Mouse (Mus musculus) spleen, embryonic (tissue): Measurements from ENCODE around the gene Dnaja3.

Experiments
- CTCF ChIA-PET: fragments of 350-600 bp; sonication (Branson Sonifier 250); formaldehyde crosslinking; loops from one replicate; lab custom pipeline; 2022; lab: Charles Lee

The Dnaja3 gene

DNA sequence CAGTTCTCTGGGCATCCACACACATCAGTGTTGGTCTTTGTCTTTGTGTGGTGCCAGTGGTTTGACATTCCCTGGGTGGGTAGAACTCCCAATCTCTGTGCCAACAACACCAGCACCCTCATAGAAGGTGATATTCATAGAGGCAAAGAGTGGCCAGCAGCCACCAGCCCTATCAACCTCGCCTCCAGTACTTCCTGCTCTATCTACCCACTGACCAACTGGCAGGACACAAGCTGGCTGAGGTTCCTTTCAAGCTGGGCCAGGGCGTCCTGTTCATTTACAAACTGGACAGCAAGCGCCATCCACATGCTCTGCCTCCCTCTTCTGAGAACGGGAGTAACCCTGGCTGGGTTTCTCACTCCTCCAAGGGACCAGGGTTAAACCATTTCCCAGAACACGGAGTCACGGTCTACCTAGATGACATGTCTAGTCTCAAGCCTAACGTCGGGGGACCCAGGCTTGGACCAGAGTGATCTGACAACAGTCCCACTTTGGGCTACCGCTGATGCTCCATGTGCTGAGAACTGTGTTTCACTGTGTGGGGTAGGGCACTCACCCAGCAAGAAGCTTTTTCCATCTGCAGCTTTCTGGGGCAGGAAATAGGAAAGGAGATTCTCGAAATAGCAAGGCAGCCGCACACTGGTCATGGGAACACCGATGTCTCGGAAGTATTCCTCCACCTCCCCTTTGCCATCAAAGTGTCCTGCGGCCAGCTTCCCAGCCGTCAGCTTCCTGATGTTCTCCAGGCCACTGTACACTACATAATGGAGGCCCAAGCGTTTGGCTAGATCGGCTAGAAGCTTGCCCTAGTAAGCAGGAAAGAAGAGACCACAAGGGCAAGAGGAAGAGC lies 74.3 kb downstream of the Dnaja3 start:
- CTCF ChIA-PET: no interaction called here

- CTCF ChIA-PET: interaction anchor here (0.7 kb wide), 2 partner anchors 10 to 83 kb away, joined by 3 to 4 read pairs; no protein-coding TSS in a partner anchor
Observed at GRCm38 (mm10) chr16:4717866-4718265, 78.1 kb downstream of the Dnaja3 start.

- CTCF ChIA-PET: no interaction called here
Observed at GRCm38 (mm10) chr16:4718753-4719518, 79.1 kb downstream of the Dnaja3 start, which contains the start of gene Nmral1. Nmral1 (minus strand) TSS chr16:4719356.

- CTCF ChIA-PET: interaction anchor here (0.6 kb wide), 2 partner anchors 10 to 147 kb away, joined by 6 to 12 read pairs; no protein-coding TSS in a partner anchor
Observed at GRCm38 (mm10) chr16:4722128-4722914, 82.5 kb downstream of the Dnaja3 start.

DNA sequence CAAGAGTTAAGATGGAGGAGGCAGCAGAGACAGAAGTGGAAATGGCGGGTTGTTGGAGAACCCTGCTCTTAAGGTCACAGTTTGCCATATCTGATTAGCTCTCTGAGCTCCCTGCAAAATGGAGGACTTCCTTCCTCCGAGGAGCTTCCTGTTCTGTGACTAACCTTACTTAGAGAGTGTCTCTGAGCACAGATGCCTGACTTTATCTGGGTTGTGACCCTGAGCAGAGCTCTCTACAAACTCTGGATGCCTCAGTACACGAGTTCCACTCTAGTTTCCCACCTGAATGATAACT lies 83.1 kb downstream of the Dnaja3 start:
- CTCF ChIA-PET: interaction anchor here (0.6 kb wide), 2 partner anchors 10 to 146 kb away, joined by 6 to 12 read pairs; no protein-coding TSS in a partner anchor

- CTCF ChIA-PET: no interaction called here
Observed at GRCm38 (mm10) chr16:4725266-4725665, 85.5 kb downstream of the Dnaja3 start.

GRCm38 (mm10) chr16:4725780-4726527 lies 86.2 kb downstream of the Dnaja3 start, which contains the start of gene Hmox2:
Hmox2 (plus strand) TSS chr16:4726361.
- CTCF ChIA-PET: interaction anchor here (0.7 kb wide), 1 partner anchor 285 kb away, joined by 3 read pairs; no protein-coding TSS in a partner anchor

GRCm38 (mm10) chr16:4726528-4727128 lies 86.8 kb downstream of the Dnaja3 start:
- CTCF ChIA-PET: interaction anchor here (0.7 kb wide), 1 partner anchor 284 kb away, joined by 3 read pairs; no protein-coding TSS in a partner anchor

DNA sequence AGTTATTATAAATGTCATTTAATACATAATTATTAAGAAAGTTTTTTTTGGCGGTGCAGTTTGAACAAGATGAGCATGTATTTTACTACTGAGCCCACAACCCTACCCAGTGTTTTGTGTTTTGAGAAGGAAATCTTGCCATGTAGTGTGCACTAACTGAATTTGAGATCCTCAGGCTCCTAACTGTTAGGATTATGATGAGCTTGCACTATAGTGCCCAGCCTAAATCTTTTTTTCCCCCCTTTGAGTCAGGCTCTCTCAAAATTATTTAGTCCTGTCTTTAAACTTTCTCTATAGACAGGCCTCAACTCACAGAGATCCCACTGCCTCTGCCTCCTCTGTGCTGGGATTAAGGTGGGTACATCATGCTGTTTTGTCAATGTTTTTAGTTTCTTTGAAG lies 87.7 kb downstream of the Dnaja3 start:
- CTCF ChIA-PET: no interaction called here

DNA sequence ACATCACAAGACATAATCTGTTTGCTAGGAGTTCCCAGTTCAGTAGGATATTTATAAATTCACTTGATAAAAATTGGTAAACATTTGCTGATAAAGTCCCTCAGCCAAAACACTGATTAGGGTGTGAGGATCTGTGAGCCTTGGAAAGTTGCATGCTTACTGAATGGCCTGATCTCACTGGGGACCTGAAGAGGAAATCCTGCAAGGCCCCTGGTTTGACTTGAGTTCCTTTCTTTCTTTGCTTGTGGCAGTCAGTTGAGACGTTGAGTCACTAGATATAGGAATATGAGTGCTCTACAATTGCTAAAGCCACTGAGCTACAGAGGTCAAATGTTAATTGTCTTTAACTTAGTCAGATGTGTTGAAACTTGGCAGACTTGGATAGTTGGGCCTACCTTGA lies 88.2 kb downstream of the Dnaja3 start:
- CTCF ChIA-PET: interaction anchor here (0.6 kb wide), 1 partner anchor 10 kb away, joined by 3 read pairs; no protein-coding TSS in a partner anchor

DNA sequence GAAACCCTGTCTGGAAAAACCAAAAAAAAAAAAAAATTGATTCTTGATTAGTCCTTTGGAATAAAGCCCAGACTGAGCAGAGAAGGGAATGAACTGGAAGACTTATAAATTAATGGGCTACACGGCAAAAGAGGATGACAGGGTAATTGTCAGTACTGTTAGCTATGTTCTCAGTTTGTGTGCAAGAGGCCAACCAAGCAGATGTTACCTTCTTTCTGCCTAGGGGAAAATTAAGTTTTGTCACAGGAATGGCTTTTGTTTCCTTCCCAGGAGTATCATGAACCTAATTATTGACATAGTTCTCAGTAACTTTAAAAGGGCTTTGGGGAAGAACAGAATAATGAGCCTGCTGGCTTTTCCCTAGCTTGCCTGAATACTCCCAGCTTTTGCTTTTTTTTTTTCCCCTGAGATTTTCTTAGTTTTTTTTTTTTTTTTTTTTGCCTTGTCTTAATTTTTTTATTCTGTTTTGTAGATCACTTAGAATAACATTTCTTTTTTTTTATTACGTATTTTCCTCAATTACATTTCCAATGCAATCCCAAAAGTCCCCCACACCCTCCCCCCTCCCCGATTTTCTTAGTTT lies 91.1 kb downstream of the Dnaja3 start:
- CTCF ChIA-PET: interaction anchor here (0.7 to 1.0 kb wide), 2 partner anchors 11 to 150 kb away, joined by 4 to 5 read pairs; no protein-coding TSS in a partner anchor

DNA sequence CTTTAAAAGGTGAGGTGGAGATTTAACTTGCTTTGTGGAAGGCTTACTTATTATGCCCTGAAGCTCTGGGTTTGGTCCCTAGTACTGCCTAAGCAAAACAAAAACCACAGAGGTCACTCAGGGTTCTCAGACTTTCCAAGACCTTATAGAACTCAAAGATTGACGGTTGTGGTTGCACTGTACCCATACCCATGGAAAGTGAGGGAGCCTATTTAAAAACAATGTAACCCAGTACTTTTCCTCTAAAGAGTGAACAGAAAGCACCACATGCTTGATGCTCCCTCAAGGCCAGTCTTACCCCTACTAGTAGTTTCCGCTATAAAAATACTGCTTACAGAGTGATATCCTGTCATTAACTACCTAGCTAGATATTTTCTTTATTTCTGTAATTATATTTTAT lies 96.5 kb downstream of the Dnaja3 start:
- CTCF ChIA-PET: interaction anchor here (0.6 kb wide), 1 partner anchor 168 kb away, joined by 3 read pairs; no protein-coding TSS in a partner anchor

- CTCF ChIA-PET: interaction anchor here (0.6 kb wide), 1 partner anchor 36 kb away, joined by 3 read pairs; no protein-coding TSS in a partner anchor
Observed at GRCm38 (mm10) chr16:4739994-4740393, 100.2 kb downstream of the Dnaja3 start.

- CTCF ChIA-PET: interaction anchor here (1.0 kb wide), 1 partner anchor 11 kb away, joined by 5 read pairs; no protein-coding TSS in a partner anchor
Observed at GRCm38 (mm10) chr16:4742186-4742585, 102.4 kb downstream of the Dnaja3 start.

- CTCF ChIA-PET: no interaction called here
Observed at GRCm38 (mm10) chr16:4752155-4752554, 112.4 kb downstream of the Dnaja3 start.

DNA sequence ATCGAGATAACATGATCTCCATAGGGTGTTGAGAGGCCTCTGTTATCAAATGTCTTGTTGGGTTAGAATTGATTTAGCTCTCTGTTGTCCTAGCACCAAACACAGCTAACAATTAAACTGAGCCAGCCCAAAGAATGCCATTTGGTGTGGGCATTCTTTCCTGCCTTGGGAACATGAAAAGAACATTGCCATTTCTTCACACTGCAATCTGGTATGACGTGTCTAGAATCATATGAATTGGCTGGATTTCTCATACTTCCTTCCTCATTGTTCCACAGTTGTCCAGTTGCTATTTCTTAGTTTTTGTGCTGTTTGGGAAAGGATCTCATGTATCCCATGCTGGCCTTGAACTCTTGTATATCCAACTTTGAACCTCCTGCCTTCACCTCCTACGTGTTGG lies 114.3 kb downstream of the Dnaja3 start:
- CTCF ChIA-PET: no interaction called here

DNA sequence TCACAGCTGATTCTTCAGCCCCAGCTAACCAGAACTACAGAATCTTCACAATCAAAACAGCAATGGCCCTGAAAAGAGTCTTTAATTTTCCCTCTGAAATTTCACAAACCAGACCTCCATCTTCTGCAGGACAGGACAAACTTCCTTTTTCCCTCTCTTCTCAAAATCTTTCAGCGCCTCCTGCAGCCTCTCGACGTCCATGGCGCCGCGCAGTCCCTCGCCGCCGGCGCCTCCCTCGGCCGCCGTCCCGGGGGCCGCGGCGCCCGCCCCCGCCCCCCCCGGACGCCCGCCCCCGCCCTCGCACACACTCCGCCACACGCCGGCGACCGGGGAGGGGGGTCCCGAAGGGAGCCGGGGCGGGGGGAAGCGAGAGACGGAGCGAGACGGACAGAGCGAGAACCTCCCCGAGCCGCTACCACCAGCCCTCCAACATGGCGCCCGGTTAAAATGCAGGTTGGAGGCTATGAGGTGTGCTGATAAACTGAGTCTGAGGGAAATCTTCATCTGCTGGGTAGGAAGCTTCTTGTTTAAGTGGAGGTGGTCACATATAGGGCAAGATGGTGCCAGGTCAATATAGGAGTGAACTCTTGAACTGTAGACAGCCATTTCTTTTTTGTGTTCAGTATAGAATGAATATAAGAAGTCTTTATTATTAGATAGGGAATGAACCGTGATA lies 117.0 kb downstream of the Dnaja3 start:
- CTCF ChIA-PET: interaction anchor here (1.0 kb wide), 1 partner anchor 13 kb away, joined by 3 read pairs; no protein-coding TSS in a partner anchor
